ENCODE assay signal across 9 mouse cellular contexts in genomic region chr2:28592809-28593208, GRCm38 (mm10). TPM values are rescaled to one million over a fixed set of nuclear protein-coding genes. Genes with fewer than 3 reads are reported as not detected.
A peak's percentile ranks its signal among the peaks of the same experiment; 100 is the strongest.
DNase-seq lines count a peak whose midpoint lies in the region; ATAC-seq and TF ChIP-seq lines count a peak whose summit lies in the region.
"Had no signal": no experiment of that assay in that cellular context is flagged by ENCODE, and none has a peak within 500 bp of the region (broad histone marks: within the 10 kb centered on the region; RNA-seq: fewer than 3 reads in every experiment).

No protein-coding gene starts in this region.

- no peaks in the 10 kb centered on the region for H3K9me3 ChIP-seq in hindbrain, embryonic 10.5 days
- H3K9me3 ChIP-seq in hindbrain, embryonic 16.5 days (ENCODE audit: control insufficient read depth, low read length), result no peaks in the 10 kb centered on the region
- no peaks in the 10 kb centered on the region for H3K9me3 ChIP-seq in MEL (replicated peaks; ENCODE audit: insufficient read depth, low read length)
- H3K9me3 ChIP-seq in heart, embryonic 12.5 days (replicated peaks), result no peaks in the 10 kb centered on the region; the same call in 1 of the 2 replicates
- no peaks in the 10 kb centered on the region for H3K9me3 ChIP-seq in limb, embryonic 11.5 days (ENCODE audit: control insufficient read depth, low read length)

- H3K4me2 ChIP-seq in hindbrain, embryonic 16.5 days (ENCODE audit: low read length), result no peak overlapping the region
- no peak overlapping the region for H3K4me2 ChIP-seq in heart, embryonic 12.5 days
- H3K4me2 ChIP-seq in limb, embryonic 11.5 days (ENCODE audit: low read depth, severe bottlenecking), result no peak overlapping the region
- H3K4me2 ChIP-seq: limb, embryonic 13.5 days had no signal

- TF ChIP-seq CTCF in MEL (IDR thresholded peaks at IDR 0.05 in 2 of 3, conservative IDR thresholded peaks at IDR 0.05 in 1 of 3; ENCODE audit: control insufficient read depth in 1 of 3, insufficient read depth in 1 of 3, low read depth in 2 of 3, low read length in 3 of 3, poor library complexity in 1 of 3, severe bottlenecking in 1 of 3), result peak; percentile 93 to 99 (median 96)

- TF ChIP-seq EP300 in MEL (IDR thresholded peaks at IDR 0.05; ENCODE audit: low read depth in 1 of 2, low read length in 2 of 2), result no peak

- no peak for ATAC-seq in hindbrain, embryonic 16.5 days
- 0 out of 2 replicates have a peak, but pooled peaks have one; percentile 56 for ATAC-seq in heart, embryonic 12.5 days (ENCODE audit: insufficient number of reproducible peaks, low FRiP score)
- no peak for ATAC-seq in limb, embryonic 11.5 days (ENCODE audit: insufficient number of reproducible peaks, low FRiP score, low TSS enrichment, low read depth)

- DNase-seq in hindbrain, embryonic 10.5 days (ENCODE audit: low spot score), result peak; percentile 68
- DNase-seq in MEL (ENCODE audit: low read depth, low spot score), result peak; percentile 88
- peak; percentile 85 to 87 for DNase-seq in cerebellum, postnatal 10 days
- DNase-seq in limb, embryonic 11.5 days (ENCODE audit: low spot score), result peak; percentile 79
- DNase-seq in naive thymus-derived CD4-positive, alpha-beta T cell, adult 2 months (ENCODE audit: low read depth), result peak; percentile 73
- peak; percentile 26 to 39 for DNase-seq in thymus, adult 18-20 months

- H3K79me2 ChIP-seq in MEL (ENCODE audit: control insufficient read depth, insufficient read depth, low read length, poor library complexity), result no peaks in the 10 kb centered on the region

- H3K4me1 ChIP-seq in hindbrain, embryonic 10.5 days (replicated peaks), result peaks cover under 1% of the 10 kb centered on the region
- H3K4me1 ChIP-seq in hindbrain, embryonic 16.5 days (ENCODE audit: control insufficient read depth, insufficient read depth, low read depth, low read length), result no peaks in the 10 kb centered on the region
- H3K4me1 ChIP-seq in MEL (ENCODE audit: control insufficient read depth in 1 of 2, insufficient read depth in 2 of 2, low read length in 2 of 2), result peaks cover 9 to 31% of the 10 kb centered on the region in 2 experiments; a peak in 3 of 4 replicates
- H3K4me1 ChIP-seq in heart, embryonic 12.5 days (replicated peaks), result peaks cover 4% of the 10 kb centered on the region
- H3K4me1 ChIP-seq in limb, embryonic 11.5 days (ENCODE audit: control insufficient read depth, insufficient read depth, low read length), result no peaks in the 10 kb centered on the region

- H3K27me3 ChIP-seq in hindbrain, embryonic 10.5 days (ENCODE audit: insufficient read depth, poor library complexity, severe bottlenecking), result peaks cover 25% of the 10 kb centered on the region; the same call in 1 of the 2 replicates
- H3K27me3 ChIP-seq in hindbrain, embryonic 16.5 days (replicated peaks; ENCODE audit: control insufficient read depth, insufficient read depth, low read length), result no peaks in the 10 kb centered on the region
- no peaks in the 10 kb centered on the region for H3K27me3 ChIP-seq in MEL (ENCODE audit: control insufficient read depth in 1 of 2, insufficient read depth in 2 of 2, low read length in 2 of 2)
- H3K27me3 ChIP-seq in heart, embryonic 12.5 days (replicated peaks), result peaks cover 14% of the 10 kb centered on the region; the same call in 1 of the 2 replicates
- no peaks in the 10 kb centered on the region for H3K27me3 ChIP-seq in limb, embryonic 11.5 days (ENCODE audit: control insufficient read depth, insufficient read depth, low read length)

- no peak overlapping the region for H3K27ac ChIP-seq in hindbrain, embryonic 10.5 days
- H3K27ac ChIP-seq in hindbrain, embryonic 16.5 days (ENCODE audit: low read depth, low read length), result no peak overlapping the region
- H3K27ac ChIP-seq in MEL (ENCODE audit: control insufficient read depth, low read depth, low read length), result peak overlapping the region; percentile 3; the same call in 1 of the 2 replicates
- H3K27ac ChIP-seq in heart, embryonic 12.5 days (ENCODE audit: poor library complexity, severe bottlenecking), result no peak overlapping the region
- no peak overlapping the region for H3K27ac ChIP-seq in limb, embryonic 11.5 days (replicated peaks; ENCODE audit: low read depth, low read length)
- H3K27ac ChIP-seq: limb, embryonic 13.5 days had no signal

- no peaks in the 10 kb centered on the region for H3K36me3 ChIP-seq in hindbrain, embryonic 10.5 days
- H3K36me3 ChIP-seq in hindbrain, embryonic 16.5 days (ENCODE audit: control insufficient read depth, insufficient read depth, low read length), result no peaks in the 10 kb centered on the region
- peaks cover 0 to 27% of the 10 kb centered on the region in 2 experiments; a peak in 2 of 4 replicates for H3K36me3 ChIP-seq in MEL (ENCODE audit: control insufficient read depth in 1 of 2, insufficient read depth in 2 of 2, low read length in 2 of 2)
- H3K36me3 ChIP-seq in heart, embryonic 12.5 days, result no peaks in the 10 kb centered on the region
- no peaks in the 10 kb centered on the region for H3K36me3 ChIP-seq in limb, embryonic 11.5 days (ENCODE audit: control insufficient read depth, insufficient read depth, low read length)
- H3K36me3 ChIP-seq: limb, embryonic 13.5 days had no signal

- WGBS in hindbrain, embryonic 10.5 days, result 7% methylated on average over 15 of the region's 15 CpGs
- 8% methylated on average over 15 of the region's 15 CpGs for WGBS in hindbrain, embryonic 16.5 days
- WGBS in heart, embryonic 12.5 days, result 6% methylated on average over 15 of the region's 15 CpGs
- 8% methylated on average over 15 of the region's 15 CpGs for WGBS in limb, embryonic 11.5 days

- no peak overlapping the region for H3K4me3 ChIP-seq in hindbrain, embryonic 10.5 days
- H3K4me3 ChIP-seq in hindbrain, embryonic 16.5 days (ENCODE audit: low read length), result no peak overlapping the region
- H3K4me3 ChIP-seq in MEL (ENCODE audit: control insufficient read depth in 1 of 2, insufficient read depth in 1 of 2, low read depth in 2 of 2, low read length in 2 of 2), result peak overlapping the region; percentile 18 to 52; a peak in 3 of 4 replicates
- H3K4me3 ChIP-seq in heart, embryonic 12.5 days, result no peak overlapping the region
- H3K4me3 ChIP-seq in limb, embryonic 11.5 days (ENCODE audit: low read depth, low read length), result no peak overlapping the region
- H3K4me3 ChIP-seq: limb, embryonic 13.5 days had no signal

- no peak for TF ChIP-seq POLR2A in MEL (IDR thresholded peaks at IDR 0.05; ENCODE audit: control insufficient read depth in 1 of 2, insufficient read depth in 1 of 2, low read depth in 1 of 2, low read length in 2 of 2, poor library complexity in 1 of 2)

- H3K9ac ChIP-seq in hindbrain, embryonic 16.5 days (ENCODE audit: low read depth, low read length), result no peak overlapping the region
- peak overlapping the region; percentile 58 for H3K9ac ChIP-seq in MEL (ENCODE audit: control insufficient read depth, low read depth, low read length, poor library complexity, severe bottlenecking)
- no peak overlapping the region for H3K9ac ChIP-seq in heart, embryonic 12.5 days
- no peak overlapping the region for H3K9ac ChIP-seq in limb, embryonic 11.5 days (ENCODE audit: low read length)
- H3K9ac ChIP-seq: limb, embryonic 13.5 days had no signal

- peak; percentile 89 for TF ChIP-seq RAD21 in MEL (IDR thresholded peaks at IDR 0.05; ENCODE audit: low read depth, low read length)

TF ChIP-seq in MEL, 35 proteins besides CTCF, POLR2A, EP300 and RAD21 (continues in another document):
- TF ChIP-seq MAZ (IDR thresholded peaks at IDR 0.05; ENCODE audit: low read depth, low read length) (peak; percentile 73; the same call in 1 of the 2 replicates), SMC3 (IDR thresholded peaks at IDR 0.05; ENCODE audit: low read depth, low read length) (peak; percentile 88), ZMIZ1 (IDR thresholded peaks at IDR 0.05; ENCODE audit: low read depth, low read length) (no peak), TAL1 (IDR thresholded peaks at IDR 0.05; ENCODE audit: low read length) (no peak)

RNA-seq across cellular contexts. Expression of gene Gtf3c5, which starts 9.3 kb away (rescaled TPM):
- 59.8 and 61.0 TPM in 2 replicates for polyA plus RNA-seq in hindbrain, embryonic 10.5 days (2016; fragmentation: Nextera tagmentation; extraction: Ambion mirVana)
- polyA plus RNA-seq in hindbrain, embryonic 16.5 days (2015; fragmentation: Nextera tagmentation; extraction: Ambion mirVana), result 39.5 and 44.1 TPM in 2 replicates
- total RNA-seq in MEL (2012; rRNA removed), result 20.3 and 22.5 TPM in 2 replicates
- 10 to 100 TPM in 1 of 2 experiments, not detected in 1; 50.2 TPM for polyA plus RNA-seq in MEL (2012; ENCODE audit: insufficient read depth in 1 of 2, insufficient read length in 2 of 2, low read depth in 1 of 2, low replicate concordance in 2 of 2, missing spikeins in 1 of 2)
- 32.5 and 34.2 TPM in 2 replicates for polyA plus RNA-seq in heart, embryonic 12.5 days (2016; fragmentation: Nextera tagmentation; extraction: Ambion mirVana)
- polyA plus RNA-seq in limb, embryonic 11.5 days (2014; fragmentation: Nextera tagmentation; extraction: Ambion mirVana), result 48.6 and 48.9 TPM in 2 replicates

RNA-seq across cellular contexts. Expression of gene Gfi1b, which starts 29.0 kb away (rescaled TPM):
- polyA plus RNA-seq in hindbrain, embryonic 10.5 days (2016; fragmentation: Nextera tagmentation; extraction: Ambion mirVana), result 3.4 and 4.7 TPM in 2 replicates
- polyA plus RNA-seq in hindbrain, embryonic 16.5 days (2015; fragmentation: Nextera tagmentation; extraction: Ambion mirVana), result not detected in 2 replicates
- 75.1 and 82.9 TPM in 2 replicates for total RNA-seq in MEL (2012; rRNA removed)
- polyA plus RNA-seq in MEL (2012; ENCODE audit: insufficient read depth in 1 of 2, insufficient read length in 2 of 2, low read depth in 1 of 2, low replicate concordance in 2 of 2, missing spikeins in 1 of 2), result 100 to 1,000 TPM; 194 to 277 TPM
- 3.9 and 5.6 TPM in 2 replicates for polyA plus RNA-seq in heart, embryonic 12.5 days (2016; fragmentation: Nextera tagmentation; extraction: Ambion mirVana)
- polyA plus RNA-seq in limb, embryonic 11.5 days (2014; fragmentation: Nextera tagmentation; extraction: Ambion mirVana), result 0.77 and 2.2 TPM in 2 replicates

RNA-seq across cellular contexts. Expression of gene Cel, which starts 29.6 kb away (rescaled TPM):
- polyA plus RNA-seq in hindbrain, embryonic 10.5 days (2016; fragmentation: Nextera tagmentation; extraction: Ambion mirVana), result not detected in 2 replicates
- polyA plus RNA-seq in hindbrain, embryonic 16.5 days (2015; fragmentation: Nextera tagmentation; extraction: Ambion mirVana), result not detected in 2 replicates
- not detected in 2 replicates for total RNA-seq in MEL (2012; rRNA removed)
- polyA plus RNA-seq in MEL (2012; ENCODE audit: insufficient read depth in 1 of 2, insufficient read length in 2 of 2, low read depth in 1 of 2, low replicate concordance in 2 of 2, missing spikeins in 1 of 2), result not detected
- polyA plus RNA-seq in heart, embryonic 12.5 days (2016; fragmentation: Nextera tagmentation; extraction: Ambion mirVana), result not detected in 2 replicates
- polyA plus RNA-seq in limb, embryonic 11.5 days (2014; fragmentation: Nextera tagmentation; extraction: Ambion mirVana), result not detected in 2 replicates

RNA-seq across cellular contexts. Expression of gene Tsc1, which starts 48.2 kb away (rescaled TPM):
- 21.8 and 23.8 TPM in 2 replicates for polyA plus RNA-seq in hindbrain, embryonic 10.5 days (2016; fragmentation: Nextera tagmentation; extraction: Ambion mirVana)
- 28.8 and 30.6 TPM in 2 replicates for polyA plus RNA-seq in hindbrain, embryonic 16.5 days (2015; fragmentation: Nextera tagmentation; extraction: Ambion mirVana)
- 7.5 and 8.0 TPM in 2 replicates for total RNA-seq in MEL (2012; rRNA removed)
- 10 to 100 TPM in 1 of 2 experiments, not detected in 1; 16.4 TPM for polyA plus RNA-seq in MEL (2012; ENCODE audit: insufficient read depth in 1 of 2, insufficient read length in 2 of 2, low read depth in 1 of 2, low replicate concordance in 2 of 2, missing spikeins in 1 of 2)
- 16.7 and 17.6 TPM in 2 replicates for polyA plus RNA-seq in heart, embryonic 12.5 days (2016; fragmentation: Nextera tagmentation; extraction: Ambion mirVana)
- polyA plus RNA-seq in limb, embryonic 11.5 days (2014; fragmentation: Nextera tagmentation; extraction: Ambion mirVana), result 23.2 and 23.6 TPM in 2 replicates

Comparison
In these comparisons a context has a peak if more than half of its experiments do, and no peak if none do; other contexts are left out.
1. DNase-seq: peak in every context shown above with its lines; median percentile 88 in MEL; 86 in cerebellum, postnatal 10 days; 79 in limb, embryonic 11.5 days; 73 in naive thymus-derived CD4-positive, alpha-beta T cell, adult 2 months; 68 in hindbrain, embryonic 10.5 days; 32 in thymus, adult 18-20 months.
2. H3K4me3 ChIP-seq: peak in MEL (2 of 2); none in hindbrain, embryonic 10.5 days (single experiment), hindbrain, embryonic 16.5 days (single experiment), heart, embryonic 12.5 days (single experiment) and limb, embryonic 11.5 days (single experiment).
3. RNA of gene Gfi1b, which starts 29.0 kb away (polyA plus RNA-seq): 194 to 277 TPM in MEL; 3.9 to 5.6 TPM in heart, embryonic 12.5 days, 3.4 to 4.7 TPM in hindbrain, embryonic 10.5 days, 0.77 to 2.2 TPM in limb, embryonic 11.5 days and not detected in hindbrain, embryonic 16.5 days; every median in the first group is over 10 times any median in the second.